Mouse (Mus musculus) erythroblast, embryonic 14.5 days (primary cell): ENCODE measurements around the gene Crhbp. TPM values are rescaled to one million over a fixed set of nuclear protein-coding genes. Genes with fewer than 3 reads are reported as not detected.

ENCODE experiments used
- H3K27me3 ChIP-seq: 2 replicates; pipeline ENCODE4 v1.6.1; 2012; ENCODE audit warnings: inconsistent platforms; ENCODE audit not compliant: control insufficient read depth
- H3K36me3 ChIP-seq: 2 replicates; pipeline ENCODE4 v1.6.1; 2012; ENCODE audit warnings: mild to moderate bottlenecking, inconsistent platforms; ENCODE audit not compliant: control insufficient read depth
- H3K4me1 ChIP-seq: 2 replicates; pipeline ENCODE4 v1.6.1; 2012; ENCODE audit warnings: inconsistent platforms; ENCODE audit not compliant: control insufficient read depth
- H3K4me3 ChIP-seq: replicated peaks from 2 replicates; pipeline ENCODE3; 2012; ENCODE audit warnings: moderate library complexity, mild to moderate bottlenecking, inconsistent platforms
- H3K9me3 ChIP-seq: 2 replicates; pipeline ENCODE4 v1.6.1; 2012; ENCODE audit warnings: low read length, inconsistent platforms, mixed read lengths; ENCODE audit not compliant: control insufficient read depth
- GATA1 ChIP-seq: IDR thresholded peaks from 2 replicates; pipeline ENCODE4 v1.6.1; 2012; ENCODE audit warnings: low read length, inconsistent platforms, mixed read lengths
- TAL1 ChIP-seq: IDR thresholded peaks from 3 replicates; pipeline ENCODE4 v1.6.1; 2012; ENCODE audit warnings: low read length, inconsistent platforms, mixed read lengths
- polyA plus RNA-seq: library from polyadenylated mRNA; stranded (reverse); fragments of >175 nt; gene quantifications from 2 replicates; pipeline ENCODE4 v1.2.3, GENCODE M21; 2012

Gene Crhbp
- polyA plus RNA-seq: not detected in 2 replicates

GRCm38 (mm10) chr13:95444824-95445223 lies at the start of gene Crhbp:
Crhbp (minus strand) TSS chr13:95444924.
- TF ChIP-seq GATA1 (no peak), TAL1 (no peak)
- H3K4me1 ChIP-seq: no peaks in the 10 kb centered on the region
- H3K27me3 ChIP-seq: peaks cover 41% of the 10 kb centered on the region
- H3K9me3 ChIP-seq: no peaks in the 10 kb centered on the region
- H3K4me3 ChIP-seq: no peak within 1 kb of the TSS
- no peaks in the 10 kb centered on the region for H3K36me3 ChIP-seq

- H3K36me3 ChIP-seq: no peaks in the 10 kb centered on the region
- no peaks in the 10 kb centered on the region for H3K9me3 ChIP-seq
- H3K4me3 ChIP-seq: no peak overlapping the region
- H3K27me3 ChIP-seq: no peaks in the 10 kb centered on the region
- no peak for TF ChIP-seq GATA1
- no peaks in the 10 kb centered on the region for H3K4me1 ChIP-seq
Measured at GRCm38 (mm10) chr13:95493296-95493695, 48.6 kb upstream of the Crhbp start.

GRCm38 (mm10) chr13:95491327-95491726 lies 46.6 kb upstream of the Crhbp start:
- H3K4me3 ChIP-seq: no peak overlapping the region
- no peaks in the 10 kb centered on the region for H3K4me1 ChIP-seq
- no peaks in the 10 kb centered on the region for H3K27me3 ChIP-seq
- no peaks in the 10 kb centered on the region for H3K36me3 ChIP-seq
- no peaks in the 10 kb centered on the region for H3K9me3 ChIP-seq
- TF ChIP-seq TAL1 (no peak), GATA1 (no peak)

GRCm38 (mm10) chr13:95484664-95485063 lies 39.9 kb upstream of the Crhbp start:
- Histone ChIP-seq H3K27me3 (0 out of 2 replicates have a peak, but pooled peaks cover 4% of the 10 kb centered on the region), H3K4me1 (no peaks in the 10 kb centered on the region), H3K4me3 (no peak overlapping the region), H3K9me3 (no peaks in the 10 kb centered on the region), H3K36me3 (no peaks in the 10 kb centered on the region)
- TF ChIP-seq TAL1 (no peak), GATA1 (no peak)

GRCm38 (mm10) chr13:95481428-95481827 lies 36.7 kb upstream of the Crhbp start:
- no peak overlapping the region for H3K4me3 ChIP-seq
- TF ChIP-seq TAL1 (no peak), GATA1 (no peak)
- 0 out of 2 replicates have a peak, but pooled peaks cover 9% of the 10 kb centered on the region for H3K27me3 ChIP-seq
- no peaks in the 10 kb centered on the region for H3K9me3 ChIP-seq
- H3K36me3 ChIP-seq: no peaks in the 10 kb centered on the region
- no peaks in the 10 kb centered on the region for H3K4me1 ChIP-seq

GRCm38 (mm10) chr13:95478671-95479413 lies 34.1 kb upstream of the Crhbp start, which contains the start of gene S100z:
S100z (minus strand) TSS chr13:95478721.
- Histone ChIP-seq H3K9me3 (no peaks in the 10 kb centered on the region), H3K4me1 (peaks cover 23% of the 10 kb centered on the region), H3K36me3 (no peaks in the 10 kb centered on the region), H3K4me3 (no peak within 1 kb of the TSS), H3K27me3 (peaks cover 9% of the 10 kb centered on the region; the same call in 1 of the 2 replicates)
- no peak for TF ChIP-seq TAL1
- TF ChIP-seq GATA1: no peak

GRCm38 (mm10) chr13:95477173-95477572 lies 32.4 kb upstream of the Crhbp start:
- Histone ChIP-seq H3K9me3 (no peaks in the 10 kb centered on the region), H3K36me3 (no peaks in the 10 kb centered on the region), H3K4me1 (peaks cover 25% of the 10 kb centered on the region), H3K27me3 (peaks cover 9% of the 10 kb centered on the region; the same call in 1 of the 2 replicates), H3K4me3 (no peak overlapping the region)
- TF ChIP-seq TAL1 (no peak), GATA1 (no peak)

GRCm38 (mm10) chr13:95475124-95475523 lies 30.4 kb upstream of the Crhbp start:
- TF ChIP-seq TAL1 (no peak), GATA1 (no peak)
- H3K4me3 ChIP-seq: no peak overlapping the region
- H3K27me3 ChIP-seq: peaks cover 5% of the 10 kb centered on the region; the same call in 1 of the 2 replicates
- no peaks in the 10 kb centered on the region for H3K36me3 ChIP-seq
- H3K9me3 ChIP-seq: no peaks in the 10 kb centered on the region
- H3K4me1 ChIP-seq: peaks cover 25% of the 10 kb centered on the region

GRCm38 (mm10) chr13:95474294-95474693 lies 29.6 kb upstream of the Crhbp start:
- H3K4me3 ChIP-seq: no peak overlapping the region
- peaks cover 25% of the 10 kb centered on the region for H3K4me1 ChIP-seq
- no peak for TF ChIP-seq GATA1
- no peak for TF ChIP-seq TAL1

More at GRCm38 (mm10) chr13:95474294-95474693, 29.6 kb upstream of the Crhbp start:
- no peaks in the 10 kb centered on the region for H3K9me3 ChIP-seq
- no peaks in the 10 kb centered on the region for H3K36me3 ChIP-seq
- H3K27me3 ChIP-seq: peaks cover 5% of the 10 kb centered on the region; the same call in 1 of the 2 replicates
